Mouse (Mus musculus) spleen, adult 2 months (tissue): ENCODE results near the gene Maml3. TPM values are rescaled to one million over a fixed set of nuclear protein-coding genes. Genes with fewer than 3 reads are reported as not detected.

Experiments used
- DNase-seq, 2 experiments: peaks; one replicate each; pipeline versions ENCODE4 v3.0.0 to v3.0.0-alpha.2; 2012 to 2021; ENCODE audit warnings: low spot score in 2 of 2, low read depth in 1 of 2
- H3K27ac ChIP-seq: fragments of 200-500 bp; 2 replicates; pipeline ENCODE4 v1.5.1; 2012; ENCODE audit warnings: low read length, inconsistent platforms; ENCODE audit not compliant: insufficient read depth
- H3K27me3 ChIP-seq: fragments of 200-500 bp; 2 replicates; pipeline ENCODE4 v1.6.1; 2012; ENCODE audit warnings: mild to moderate bottlenecking, moderate library complexity, low read length, inconsistent platforms; ENCODE audit not compliant: control insufficient read depth, insufficient read depth
- H3K36me3 ChIP-seq: fragments of 200-500 bp; 2 replicates; pipeline ENCODE4 v1.6.1; 2012; ENCODE audit warnings: mild to moderate bottlenecking, low read length, inconsistent platforms; ENCODE audit not compliant: control insufficient read depth, insufficient read depth
- H3K4me1 ChIP-seq: fragments of 200-500 bp; 2 replicates; pipeline ENCODE4 v1.6.1; 2011; ENCODE audit warnings: inconsistent platforms; ENCODE audit not compliant: control insufficient read depth, insufficient read depth, insufficient read length
- H3K4me3 ChIP-seq: fragments of 200-500 bp; 2 replicates; pipeline ENCODE4 v1.5.1; 2011; ENCODE audit warnings: mild to moderate bottlenecking, inconsistent platforms; ENCODE audit not compliant: insufficient read depth, insufficient read length; ENCODE audit errors: extremely low read depth
- CTCF ChIP-seq: fragments of 200-500 bp; IDR thresholded peaks from 2 replicates; pipeline ENCODE4 v1.5.1; 2011; ENCODE audit warnings: mild to moderate bottlenecking, inconsistent platforms; ENCODE audit not compliant: insufficient read depth, insufficient read length, insufficient replicate concordance; ENCODE audit errors: extremely low read depth
- POLR2A ChIP-seq: fragments of 200-500 bp; IDR thresholded peaks from 2 replicates; pipeline ENCODE4 v1.6.1; 2011; ENCODE audit warnings: low read depth, low read length, inconsistent platforms
- WGBS: fragments of 180-500 bp; shearing (Covaris S2); methylation state at CpG from one replicate; pipeline ENCODE4 v1.1.7; 2018; 5-methylcytosine and 5-hydroxymethylcytosine counted together
- polyA plus RNA-seq: library from polyadenylated mRNA; depleted of rRNA; stranded (reverse); fragments of >200 nt; gene quantifications from 2 replicates; pipeline ENCODE4 v1.2.3, GENCODE M21; 2012

Gene Maml3
- polyA plus RNA-seq, 1 experiment: 2.7 TPM

- 94% methylated on average over 12 of the region's 12 CpGs for WGBS
- no peaks in the 10 kb centered on the region for H3K27me3 ChIP-seq
- no peak for DNase-seq
- no peaks in the 10 kb centered on the region for H3K36me3 ChIP-seq
- TF ChIP-seq CTCF (no peak), POLR2A (no peak)
- H3K4me1 ChIP-seq: no peaks in the 10 kb centered on the region
- H3K4me3 ChIP-seq: no peak overlapping the region
- no peak overlapping the region for H3K27ac ChIP-seq
Observed at GRCm38 (mm10) chr3:51841598-51841997, 263.3 kb downstream of the Maml3 start.

DNA sequence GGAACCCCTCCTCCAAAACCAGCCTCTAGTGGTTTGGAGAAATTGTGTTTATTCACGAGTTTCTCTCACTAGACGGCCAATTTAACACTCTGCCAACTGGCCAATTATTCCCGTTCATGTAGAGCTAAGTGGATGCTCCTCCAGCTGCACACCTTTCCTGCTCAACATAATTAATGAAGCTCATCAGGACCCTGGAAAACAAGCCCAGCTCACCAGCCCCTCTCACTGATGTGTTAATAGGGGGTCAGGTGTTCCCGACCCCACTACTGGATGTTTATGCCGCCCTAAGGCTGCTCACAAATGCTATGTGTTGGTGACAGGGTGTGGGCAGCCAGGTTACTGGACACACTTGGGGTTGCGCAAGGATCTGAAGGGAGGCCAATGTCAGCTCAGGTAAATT lies 263.7 kb downstream of the Maml3 start:
- no peak overlapping the region for H3K4me3 ChIP-seq
- WGBS: 94% methylated on average over 6 of the region's 6 CpGs
- no peak for DNase-seq
- no peaks in the 10 kb centered on the region for H3K36me3 ChIP-seq
- no peaks in the 10 kb centered on the region for H3K27me3 ChIP-seq
- no peak overlapping the region for H3K27ac ChIP-seq
- no peaks in the 10 kb centered on the region for H3K4me1 ChIP-seq
- TF ChIP-seq CTCF (no peak), POLR2A (no peak)

GRCm38 (mm10) chr3:51840095-51840805 lies 264.6 kb downstream of the Maml3 start:
- Histone ChIP-seq H3K36me3 (no peaks in the 10 kb centered on the region), H3K4me3 (no peak overlapping the region), H3K4me1 (no peaks in the 10 kb centered on the region), H3K27me3 (no peaks in the 10 kb centered on the region), H3K27ac (no peak overlapping the region)
- DNase-seq: no peak
- TF ChIP-seq CTCF (no peak), POLR2A (no peak)
- 84% methylated on average over 13 of the region's 13 CpGs for WGBS

DNA sequence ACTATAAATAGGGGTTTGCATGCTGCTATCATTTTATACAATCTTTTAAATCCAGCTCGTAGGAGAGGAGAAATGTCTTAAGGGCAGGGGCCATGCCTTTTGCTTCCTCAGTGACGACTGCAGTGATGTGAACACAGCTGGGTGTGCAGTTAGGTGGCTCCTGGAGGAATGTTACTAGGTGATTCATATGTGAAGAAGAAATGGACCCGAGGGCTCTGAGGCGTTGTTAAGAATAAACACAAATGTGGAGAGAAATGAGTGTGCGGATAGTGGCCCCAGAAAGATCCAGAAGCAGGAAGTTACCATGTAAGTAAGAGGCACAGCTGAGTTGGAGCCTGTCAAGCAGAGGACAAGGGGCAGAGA lies 265.5 kb downstream of the Maml3 start:
- Histone ChIP-seq H3K4me1 (no peaks in the 10 kb centered on the region), H3K27me3 (no peaks in the 10 kb centered on the region), H3K4me3 (no peak overlapping the region), H3K36me3 (no peaks in the 10 kb centered on the region), H3K27ac (no peak overlapping the region)
- no peak for TF ChIP-seq CTCF
- no peak for TF ChIP-seq POLR2A
- no peak for DNase-seq
- 83% methylated on average over 5 of the region's 5 CpGs for WGBS

DNA sequence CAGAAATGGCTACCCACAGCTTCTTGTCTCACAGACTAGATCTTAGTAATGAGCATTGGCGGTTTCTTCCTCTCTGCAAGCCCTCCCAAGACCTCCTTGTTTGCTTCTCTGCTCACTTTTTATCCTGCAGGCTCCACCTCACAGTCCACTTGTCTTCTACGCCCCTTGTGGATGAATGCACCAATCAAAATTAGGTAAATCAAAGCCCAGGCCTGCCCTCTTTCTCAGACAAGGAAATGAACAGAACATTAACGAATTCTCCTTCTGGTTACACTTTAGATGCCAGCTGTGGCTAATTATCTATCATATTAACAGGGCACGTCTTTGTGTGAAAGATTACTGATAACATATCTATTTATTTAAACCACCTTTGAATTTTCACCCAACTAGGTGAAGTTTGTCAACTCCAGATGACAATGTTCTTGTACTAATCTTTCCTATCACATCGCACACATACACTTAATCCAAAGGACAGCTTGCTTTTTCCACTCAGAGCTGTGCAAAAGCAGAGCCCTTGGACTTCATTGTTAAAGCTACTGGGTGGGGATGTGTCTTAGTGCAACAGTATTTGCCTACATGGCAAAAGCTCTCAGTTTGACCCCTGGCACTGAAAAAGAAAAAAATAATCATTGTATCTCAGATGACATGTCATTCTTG lies 266.1 kb downstream of the Maml3 start:
- no peaks in the 10 kb centered on the region for H3K36me3 ChIP-seq
- no peak overlapping the region for H3K4me3 ChIP-seq
- DNase-seq: no peak
- no peak overlapping the region for H3K27ac ChIP-seq
- no peaks in the 10 kb centered on the region for H3K4me1 ChIP-seq
- 84% methylated on average over 5 of the region's 5 CpGs for WGBS
- no peak for TF ChIP-seq POLR2A
- TF ChIP-seq CTCF: no peak
- H3K27me3 ChIP-seq: no peaks in the 10 kb centered on the region

- no peaks in the 10 kb centered on the region for H3K36me3 ChIP-seq
- TF ChIP-seq CTCF (no peak), POLR2A (no peak)
- H3K4me3 ChIP-seq: no peak overlapping the region
- no peaks in the 10 kb centered on the region for H3K4me1 ChIP-seq
- H3K27me3 ChIP-seq: no peaks in the 10 kb centered on the region
- H3K27ac ChIP-seq: no peak overlapping the region
- DNase-seq: no peak
- 92% methylated on average over 15 of the region's 15 CpGs for WGBS
Observed at GRCm38 (mm10) chr3:51832985-51833384, 271.9 kb downstream of the Maml3 start.

- DNase-seq: no peak
- 94% methylated on average over 9 of the region's 9 CpGs for WGBS
- Histone ChIP-seq H3K4me1 (no peaks in the 10 kb centered on the region), H3K36me3 (no peaks in the 10 kb centered on the region), H3K27me3 (no peaks in the 10 kb centered on the region), H3K4me3 (no peak overlapping the region), H3K27ac (no peak overlapping the region)
- TF ChIP-seq POLR2A (no peak), CTCF (no peak)
Observed at GRCm38 (mm10) chr3:51830821-51831429, 274.0 kb downstream of the Maml3 start.
